Mouse (Mus musculus) hindbrain, embryonic 16.5 days (tissue): ENCODE measurements around the gene Spcs2. TPM values are rescaled to one million over a fixed set of nuclear protein-coding genes. Genes with fewer than 3 reads are reported as not detected.

Source experiments
- ATAC-seq: fragments of 200-750 bp; cut with Nextera tagmentation; 2 replicates; pipeline ENCODE4 v1.8.0; 2017; ENCODE audit warnings: moderate TSS enrichment, moderate library complexity
- H3K27ac ChIP-seq: fragments of 300-500 bp; sonication (generic); 2 replicates; pipeline ENCODE4 v1.5.1; 2014; ENCODE audit warnings: low read depth, mild to moderate bottlenecking, control low read depth, low read length, moderate library complexity
- H3K27me3 ChIP-seq: fragments of 300-500 bp; sonication (generic); replicated peaks from 2 replicates; pipeline ENCODE4 v1.6.1; 2014; ENCODE audit warnings: low read length; ENCODE audit not compliant: control insufficient read depth, insufficient read depth
- H3K36me3 ChIP-seq: fragments of 300-500 bp; sonication (generic); 2 replicates; pipeline ENCODE4 v1.6.1; 2014; ENCODE audit warnings: mild to moderate bottlenecking, low read length, moderate library complexity, mixed read lengths; ENCODE audit not compliant: control insufficient read depth, insufficient read depth
- H3K4me1 ChIP-seq: fragments of 300-500 bp; sonication (generic); 2 replicates; pipeline ENCODE4 v1.6.1; 2014; ENCODE audit warnings: low read depth, low read length; ENCODE audit not compliant: control insufficient read depth, insufficient read depth
- H3K4me2 ChIP-seq: fragments of 300-500 bp; sonication (generic); 2 replicates; pipeline ENCODE4 v1.6.1; 2014; ENCODE audit warnings: mild to moderate bottlenecking, low read length, control low read depth, moderate library complexity
- H3K4me3 ChIP-seq: fragments of 300-500 bp; sonication (generic); 2 replicates; pipeline ENCODE4 v1.5.1; 2014; ENCODE audit warnings: mild to moderate bottlenecking, low read length, control low read depth, moderate library complexity
- H3K9ac ChIP-seq: fragments of 300-500 bp; sonication (generic); 2 replicates; pipeline ENCODE4 v1.6.1; 2014; ENCODE audit warnings: low read depth, mild to moderate bottlenecking, control low read depth, low read length, moderate library complexity
- H3K9me3 ChIP-seq: fragments of 300-500 bp; sonication (generic); 2 replicates; pipeline ENCODE4 v1.6.1; 2014; ENCODE audit warnings: mild to moderate bottlenecking, low read length, moderate library complexity; ENCODE audit not compliant: control insufficient read depth
- WGBS: fragments of 180-500 bp; shearing (Covaris S2); extraction: QIAGEN DNeasy Blood & Tissue Kit; methylation state at CpG from one replicate; pipeline ENCODE4 v1.1.7; 2014; 5-methylcytosine and 5-hydroxymethylcytosine counted together
- polyA plus RNA-seq: library from polyadenylated mRNA; unstranded; fragments of >200 nt; fragmentation: Nextera tagmentation; extraction: Ambion mirVana; gene quantifications from 2 replicates; pipeline ENCODE4 v1.2.1, GENCODE M21; 2015

Spcs2 gene
- polyA plus RNA-seq, 1 experiment from 2014 or later, result 290 TPM

- Histone ChIP-seq H3K27ac (no peak overlapping the region), H3K9ac (no peak overlapping the region), H3K4me1 (no peaks in the 10 kb centered on the region), H3K27me3 (no peaks in the 10 kb centered on the region), H3K36me3 (peaks cover 9% of the 10 kb centered on the region), H3K4me2 (no peak overlapping the region), H3K4me3 (no peak overlapping the region), H3K9me3 (no peaks in the 10 kb centered on the region)
- no peak for ATAC-seq
- 90% methylated on average over 5 of the region's 5 CpGs for WGBS
Measured at GRCm38 (mm10) chr7:99834314-99834853, 28.9 kb downstream of the Spcs2 start.

- no peaks in the 10 kb centered on the region for H3K9me3 ChIP-seq
- H3K27me3 ChIP-seq, result no peaks in the 10 kb centered on the region
- 86% methylated on average over 2 of the region's 2 CpGs for WGBS
- H3K9ac ChIP-seq, result no peak overlapping the region
- H3K27ac ChIP-seq, result no peak overlapping the region
- ATAC-seq, result no peak
- no peak overlapping the region for H3K4me2 ChIP-seq
- H3K4me1 ChIP-seq, result no peaks in the 10 kb centered on the region
- peaks cover 9% of the 10 kb centered on the region for H3K36me3 ChIP-seq
- H3K4me3 ChIP-seq, result no peak overlapping the region
Measured at GRCm38 (mm10) chr7:99833846-99834222, 29.4 kb downstream of the Spcs2 start.

GRCm38 (mm10) chr7:99833115-99833845, 30.0 kb downstream of the Spcs2 start:
- ATAC-seq, result no peak
- 90% methylated on average over 5 of the region's 5 CpGs for whole genome bisulfite sequencing
- Histone ChIP-seq H3K36me3 (peaks cover 4% of the 10 kb centered on the region), H3K9ac (no peak overlapping the region), H3K4me3 (no peak overlapping the region), H3K4me2 (no peak overlapping the region), H3K9me3 (no peaks in the 10 kb centered on the region), H3K27ac (no peak overlapping the region), H3K4me1 (no peaks in the 10 kb centered on the region), H3K27me3 (no peaks in the 10 kb centered on the region)

- ATAC-seq, result peak; percentile 98
- 1% methylated on average over 26 of the region's 26 CpGs for WGBS
Measured at GRCm38 (mm10) chr7:99828083-99828570, 35.1 kb downstream of the Spcs2 start, which contains the start of gene Neu3. Gene Neu3, minus strand, starts transcription at chr7:99828417.

GRCm38 (mm10) chr7:99826096-99826495, 37.2 kb downstream of the Spcs2 start:
- H3K4me2 ChIP-seq, result no peak overlapping the region
- H3K36me3 ChIP-seq, result no peaks in the 10 kb centered on the region
- no peaks in the 10 kb centered on the region for H3K9me3 ChIP-seq
- no peak overlapping the region for H3K4me3 ChIP-seq
- H3K27ac ChIP-seq, result no peak overlapping the region
- H3K4me1 ChIP-seq, result peaks cover 3% of the 10 kb centered on the region; the same call in 1 of the 2 replicates
- no peak for ATAC-seq
- no peaks in the 10 kb centered on the region for H3K27me3 ChIP-seq
- 52% methylated on average over 6 of the region's 6 CpGs for WGBS
- H3K9ac ChIP-seq, result no peak overlapping the region

More at GRCm38 (mm10) chr7:99828083-99828570, 35.1 kb downstream of the Spcs2 start, which contains the start of gene Neu3:
- Histone ChIP-seq H3K9me3 (no peaks in the 10 kb centered on the region), H3K36me3 (no peaks in the 10 kb centered on the region), H3K4me1 (peaks cover 3% of the 10 kb centered on the region; the same call in 1 of the 2 replicates), H3K4me2 (peak within 1 kb of the TSS; percentile 74), H3K9ac (peak within 1 kb of the TSS; percentile 71), H3K4me3 (peak within 1 kb of the TSS; percentile 55), H3K27me3 (no peaks in the 10 kb centered on the region), H3K27ac (peak within 1 kb of the TSS; percentile 74)

- H3K4me2 ChIP-seq, result no peak overlapping the region
- ATAC-seq, result no peak
- WGBS, result 84% methylated on average over 9 of the region's 9 CpGs
- H3K27ac ChIP-seq, result no peak overlapping the region
- no peak overlapping the region for H3K9ac ChIP-seq
- no peak overlapping the region for H3K4me3 ChIP-seq
- no peaks in the 10 kb centered on the region for H3K36me3 ChIP-seq
- no peaks in the 10 kb centered on the region for H3K9me3 ChIP-seq
- no peaks in the 10 kb centered on the region for H3K27me3 ChIP-seq
- H3K4me1 ChIP-seq, result peaks cover 3% of the 10 kb centered on the region; the same call in 1 of the 2 replicates
Measured at GRCm38 (mm10) chr7:99825511-99825910, 37.8 kb downstream of the Spcs2 start.

- Histone ChIP-seq H3K4me1 (peaks cover 3% of the 10 kb centered on the region; the same call in 1 of the 2 replicates), H3K9ac (no peak overlapping the region), H3K4me2 (no peak overlapping the region), H3K27ac (no peak overlapping the region), H3K36me3 (no peaks in the 10 kb centered on the region), H3K4me3 (no peak overlapping the region), H3K9me3 (no peaks in the 10 kb centered on the region), H3K27me3 (no peaks in the 10 kb centered on the region)
- WGBS, result 90% methylated on average over 16 of the region's 16 CpGs
- ATAC-seq, result no peak
Measured at GRCm38 (mm10) chr7:99824649-99825483, 38.4 kb downstream of the Spcs2 start.

- WGBS, result 90% methylated on average over 10 of the region's 10 CpGs
- Histone ChIP-seq H3K4me3 (no peak overlapping the region), H3K9me3 (no peaks in the 10 kb centered on the region)
Measured at GRCm38 (mm10) chr7:99823045-99823663, 40.1 kb downstream of the Spcs2 start.

More at GRCm38 (mm10) chr7:99823045-99823663, 40.1 kb downstream of the Spcs2 start:
- Histone ChIP-seq H3K4me1 (peaks cover 3% of the 10 kb centered on the region; the same call in 1 of the 2 replicates), H3K4me2 (no peak overlapping the region), H3K27ac (no peak overlapping the region), H3K36me3 (no peaks in the 10 kb centered on the region), H3K27me3 (no peaks in the 10 kb centered on the region), H3K9ac (no peak overlapping the region)
- no peak for ATAC-seq
